Mouse (Mus musculus): ENCODE data around the gene Sbk1.
"Not testable (repeated sequence)": the region's sequence is repeated elsewhere in the genome, so short reads cannot be mapped to it uniquely, and the experiment has no call there.

The Sbk1 gene

DNA sequence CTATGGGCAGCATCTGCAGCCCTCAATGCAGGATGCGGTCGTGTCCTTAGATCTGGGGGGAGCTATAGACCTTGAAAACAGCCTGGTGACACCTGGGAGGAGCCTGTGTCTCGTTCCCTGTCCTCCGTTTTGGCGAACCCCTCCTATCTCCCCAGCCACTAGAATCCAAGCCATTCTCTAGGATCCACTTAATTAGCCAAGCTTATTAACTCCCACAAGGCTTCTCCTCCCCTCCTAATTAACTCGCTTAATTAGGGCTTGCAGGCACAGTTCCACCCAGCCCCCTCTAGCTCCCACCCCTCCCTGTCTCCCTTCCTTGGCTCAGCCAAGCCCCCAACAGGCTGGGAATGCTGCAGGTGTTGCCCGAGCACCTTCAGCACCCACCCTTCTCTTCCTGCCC is 8.5 kb upstream of the Sbk1 start:
- no peak for DNase-seq (ENCODE audit: low spot score)

DNA sequence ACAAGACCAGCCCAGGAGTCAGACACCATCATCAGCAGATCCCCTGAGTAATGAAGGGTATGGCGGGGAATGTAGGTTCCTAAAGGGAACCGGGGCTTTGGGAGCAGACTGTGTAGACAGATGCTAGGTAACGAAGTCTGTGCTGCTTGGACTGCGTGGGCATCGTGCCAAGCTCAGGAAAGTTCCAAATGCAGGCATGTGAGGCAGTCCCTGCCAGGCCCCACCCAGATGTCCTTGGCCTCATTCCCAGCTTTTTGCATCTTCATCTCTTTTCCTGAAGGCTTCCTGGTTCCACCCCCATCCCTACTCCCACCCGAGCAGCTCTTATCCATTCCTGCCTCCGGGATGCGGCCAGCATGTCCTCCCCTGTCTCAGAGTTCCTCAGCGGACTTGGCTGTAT is 6.5 kb upstream of the Sbk1 start:
- DNase-seq (ENCODE audit: low spot score): no peak

DNA sequence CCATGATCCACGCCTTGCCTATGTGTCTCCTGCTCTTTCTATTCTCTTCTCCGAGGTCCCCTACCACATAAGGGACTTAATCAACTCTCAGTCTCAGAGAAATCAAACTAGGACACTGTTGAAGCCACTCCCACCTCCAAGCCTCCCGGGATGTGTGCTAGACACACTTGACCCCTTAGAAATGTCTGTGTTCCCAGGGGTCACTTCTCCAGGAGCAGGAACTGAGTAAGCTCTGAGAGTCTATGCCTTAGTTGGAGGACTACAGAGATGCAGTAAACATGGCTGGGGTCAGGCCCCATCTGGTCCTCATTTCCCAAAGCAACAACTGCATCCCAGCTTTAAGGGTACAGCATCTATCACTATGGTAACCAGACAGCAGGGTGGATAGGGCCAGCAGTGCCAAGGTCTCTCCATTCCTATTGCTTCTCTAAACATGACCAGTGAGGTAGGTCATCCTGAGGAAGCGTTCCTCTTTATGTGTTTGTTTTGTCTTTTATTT is 6.0 kb upstream of the Sbk1 start:
- no peak for DNase-seq (ENCODE audit: low spot score)

DNA sequence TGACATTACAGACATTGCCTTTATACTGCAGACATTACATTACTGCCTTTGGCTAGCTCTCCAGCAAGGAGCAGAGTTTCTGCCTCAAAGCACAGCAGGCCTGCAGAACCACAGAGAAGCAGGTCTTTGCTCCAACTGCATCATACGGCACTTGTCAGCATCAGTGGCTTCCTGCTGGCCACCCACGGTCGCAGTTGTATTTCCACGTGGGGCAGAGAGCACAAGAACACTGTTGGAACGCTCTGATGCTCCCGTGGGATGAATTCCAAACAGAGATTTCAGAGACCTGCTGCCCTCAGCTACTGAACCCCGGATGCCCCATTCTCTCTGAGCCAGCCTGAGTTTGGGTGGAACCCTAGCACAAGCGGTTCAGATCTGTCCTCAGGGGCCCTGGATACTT is 4.8 kb upstream of the Sbk1 start:
- no peak for DNase-seq (ENCODE audit: low spot score)

DNA sequence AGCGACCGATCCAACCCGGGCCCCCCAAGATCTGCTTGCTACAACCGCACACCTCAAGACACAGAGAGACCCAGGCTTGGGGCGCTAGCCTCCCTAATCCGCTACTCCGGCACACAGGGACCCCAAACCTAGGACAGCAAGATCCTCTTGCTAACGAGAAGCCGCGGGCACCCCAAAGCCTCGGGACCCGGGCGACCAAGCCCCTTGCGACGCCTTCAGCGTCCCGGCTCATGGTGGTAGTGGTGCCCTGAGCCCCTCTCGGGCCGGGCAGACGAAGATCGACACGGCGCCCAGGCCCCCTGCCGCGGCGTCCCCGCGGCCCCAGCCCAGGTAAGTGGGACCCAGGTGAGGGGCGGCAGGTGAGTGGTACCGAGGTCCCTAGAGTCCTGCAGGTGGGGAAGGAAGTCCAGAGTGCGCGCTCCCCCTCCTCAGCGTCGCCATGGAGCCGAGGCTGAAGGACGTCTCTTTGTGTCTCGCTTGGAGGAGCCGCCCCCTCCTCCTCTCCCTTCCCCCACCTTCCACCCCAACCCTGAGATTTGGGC is 422 bp downstream of the Sbk1 start:
- no peak for DNase-seq (ENCODE audit: low spot score)

DNA sequence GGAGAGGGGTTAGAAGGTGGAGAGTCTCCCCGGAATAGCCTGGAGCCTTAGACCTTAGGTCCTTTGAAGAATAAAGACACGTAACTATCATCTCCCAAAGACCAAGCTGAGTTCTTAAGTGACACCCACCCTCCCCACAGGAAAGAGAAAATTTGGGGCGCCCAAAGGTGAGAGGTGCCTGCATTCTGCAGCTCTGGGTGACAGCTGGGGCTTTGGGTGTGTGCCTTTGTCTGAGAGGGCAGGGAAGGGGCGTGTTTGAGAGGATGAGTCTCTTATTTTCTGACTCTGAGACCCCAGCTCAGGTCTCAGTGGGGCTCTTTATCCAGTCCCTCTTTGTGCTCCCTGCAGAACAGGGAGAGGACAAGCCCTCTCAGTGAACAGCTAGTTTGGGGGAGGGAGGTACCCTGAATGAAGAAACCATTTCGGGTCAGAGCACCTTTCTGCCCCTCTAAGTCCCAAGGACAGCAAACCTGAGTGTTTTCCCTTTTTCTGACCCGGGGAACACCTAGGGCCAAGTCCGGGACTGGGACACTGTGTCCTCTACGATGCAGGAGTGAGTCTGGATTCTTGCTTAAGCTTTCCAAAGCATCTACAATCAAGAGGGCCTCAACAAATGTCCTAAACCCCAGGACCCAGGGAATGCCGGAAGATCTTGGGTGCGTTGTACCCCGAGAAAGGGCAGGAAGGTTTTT is 1.1 kb downstream of the Sbk1 start:
- no peak for DNase-seq (ENCODE audit: low spot score)

DNA sequence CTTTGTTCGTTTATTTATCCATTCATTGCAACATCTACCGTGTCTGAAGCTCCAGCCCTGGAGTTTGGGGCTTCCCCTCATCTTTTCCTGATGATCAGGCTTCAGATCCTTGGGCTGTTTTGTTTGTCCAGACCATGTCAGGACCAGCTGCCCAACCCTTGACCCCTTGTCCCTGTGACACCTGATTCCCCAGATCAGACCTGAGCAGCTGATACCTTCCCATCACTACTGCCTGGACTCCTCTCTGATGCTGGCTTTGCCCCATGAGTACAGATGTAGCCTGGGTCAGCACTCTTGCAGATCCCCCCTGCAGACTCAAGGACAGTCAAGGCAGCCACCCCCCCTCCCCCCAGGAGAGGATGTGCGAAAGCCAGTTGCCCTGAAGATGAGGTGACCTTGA is 1.7 kb downstream of the Sbk1 start:
- no peak for DNase-seq (ENCODE audit: low spot score)

DNA sequence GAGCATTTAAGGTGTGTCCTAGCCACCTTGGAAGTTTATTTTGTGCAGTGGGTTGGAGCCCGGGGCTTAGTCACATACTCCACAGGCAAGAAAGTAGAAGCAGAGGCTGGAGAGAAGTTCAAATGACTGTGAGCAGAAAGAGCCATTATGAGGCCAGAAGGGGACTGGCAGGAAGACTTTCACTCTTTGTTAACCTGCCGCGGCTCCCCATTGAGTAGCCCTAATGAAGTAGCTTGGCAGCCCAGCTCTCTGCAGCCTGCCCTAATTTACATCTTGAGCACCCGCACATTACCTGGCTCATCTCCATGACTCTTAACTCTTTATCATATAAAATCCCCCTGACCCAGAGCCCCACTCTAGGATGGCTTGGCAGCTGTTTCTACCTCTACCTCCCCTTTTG is 2.2 kb downstream of the Sbk1 start:
- DNase-seq (ENCODE audit: low spot score): no peak

DNA sequence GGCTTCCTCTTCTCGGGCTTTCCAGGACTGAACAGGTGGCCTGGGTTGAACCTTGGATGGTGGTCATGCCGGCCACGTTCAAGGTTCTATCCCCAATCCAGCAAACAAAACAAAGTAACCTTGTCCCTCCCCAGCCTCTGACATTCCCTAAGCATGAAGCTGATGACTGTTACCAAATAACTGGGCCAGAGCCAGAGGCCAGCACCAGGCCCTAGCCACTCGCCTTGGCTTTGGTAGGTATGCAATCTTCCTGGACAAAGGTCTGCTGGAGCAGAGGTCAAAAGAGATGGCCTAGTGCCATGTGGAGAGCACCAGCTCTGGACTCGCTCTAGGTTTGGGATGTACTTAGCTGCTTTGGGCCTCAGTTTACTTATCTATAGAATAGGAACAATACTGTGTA is 3.3 kb downstream of the Sbk1 start:
- no peak for DNase-seq (ENCODE audit: low spot score)

DNA sequence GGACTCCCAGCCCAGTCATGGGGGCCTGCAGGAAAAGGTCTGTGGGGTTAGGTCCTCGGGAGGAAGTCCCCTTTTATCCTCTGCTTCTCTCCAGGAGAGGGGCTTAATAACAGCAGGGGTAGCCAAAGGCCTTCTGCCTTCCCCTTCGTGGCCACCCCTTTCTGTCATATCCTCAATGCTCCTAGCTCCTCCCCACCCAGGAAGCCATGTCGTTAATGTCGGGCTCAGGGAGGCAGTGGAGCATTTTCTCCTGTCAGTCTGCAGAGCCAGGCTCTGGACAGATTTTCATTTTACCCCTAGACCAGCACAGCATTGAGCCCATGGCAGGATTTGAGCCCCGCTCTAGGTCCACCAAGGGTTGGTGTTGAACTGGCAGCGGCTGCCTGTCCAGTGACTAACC is 3.9 kb downstream of the Sbk1 start:
- no peak for DNase-seq (ENCODE audit: low spot score)

DNA sequence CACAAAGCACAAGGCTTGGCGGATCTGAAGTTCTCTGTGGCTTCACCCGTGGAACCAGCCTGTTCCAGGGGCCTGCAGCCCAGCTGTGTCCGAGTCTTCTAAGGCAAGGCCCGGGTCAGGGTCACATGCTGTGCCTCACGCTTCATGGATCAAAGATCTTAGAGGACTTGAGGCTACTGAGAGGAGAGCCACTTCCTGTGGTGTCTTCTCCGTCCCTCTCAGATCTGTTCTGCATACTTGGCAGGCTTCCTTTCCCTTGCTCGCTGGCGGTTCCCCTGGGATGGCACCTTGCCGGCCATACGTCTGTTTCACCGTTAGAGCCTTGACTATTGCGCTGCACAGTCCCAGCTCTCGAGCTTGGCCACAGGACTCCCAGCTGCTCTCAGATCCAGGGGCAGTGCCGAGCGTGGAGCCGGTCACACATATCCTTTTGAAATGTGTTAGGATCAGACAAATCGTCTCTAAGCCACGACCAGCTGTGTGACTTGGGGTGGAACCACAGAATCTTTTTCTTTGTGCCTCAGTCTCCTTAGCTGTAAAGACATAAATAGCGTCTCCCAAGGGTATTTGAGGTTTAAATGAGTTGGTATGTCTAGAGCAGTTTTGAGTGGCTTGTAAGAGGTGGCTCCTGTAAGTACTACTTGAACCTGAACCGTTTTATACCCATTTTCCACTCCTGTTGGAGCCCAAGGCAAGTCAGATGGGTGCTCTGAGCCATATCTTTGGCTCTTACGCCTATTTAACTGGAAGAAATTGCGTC is 5.3 kb downstream of the Sbk1 start:
- no peak for DNase-seq (ENCODE audit: low spot score)

DNA sequence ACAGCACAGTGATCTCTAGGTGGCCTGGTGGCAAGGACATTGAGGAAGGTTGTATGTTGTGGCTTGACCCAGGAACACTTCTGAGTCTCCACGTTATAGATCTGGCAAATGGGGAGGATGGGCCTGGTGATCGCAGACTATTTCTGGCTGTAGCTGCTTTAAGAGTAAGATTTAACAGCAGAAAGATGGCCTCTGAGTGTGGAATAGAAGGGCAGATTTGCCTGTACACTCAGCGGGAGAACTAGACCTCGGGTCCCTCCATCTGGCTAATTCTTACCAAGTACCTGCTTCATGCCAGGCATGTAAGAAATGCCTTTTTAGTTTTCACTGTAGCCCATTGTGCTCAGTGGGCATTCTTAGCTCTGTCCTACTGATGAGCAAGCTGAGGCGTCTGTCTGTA is 6.4 kb downstream of the Sbk1 start:
- no peak for DNase-seq (ENCODE audit: low spot score)

DNA sequence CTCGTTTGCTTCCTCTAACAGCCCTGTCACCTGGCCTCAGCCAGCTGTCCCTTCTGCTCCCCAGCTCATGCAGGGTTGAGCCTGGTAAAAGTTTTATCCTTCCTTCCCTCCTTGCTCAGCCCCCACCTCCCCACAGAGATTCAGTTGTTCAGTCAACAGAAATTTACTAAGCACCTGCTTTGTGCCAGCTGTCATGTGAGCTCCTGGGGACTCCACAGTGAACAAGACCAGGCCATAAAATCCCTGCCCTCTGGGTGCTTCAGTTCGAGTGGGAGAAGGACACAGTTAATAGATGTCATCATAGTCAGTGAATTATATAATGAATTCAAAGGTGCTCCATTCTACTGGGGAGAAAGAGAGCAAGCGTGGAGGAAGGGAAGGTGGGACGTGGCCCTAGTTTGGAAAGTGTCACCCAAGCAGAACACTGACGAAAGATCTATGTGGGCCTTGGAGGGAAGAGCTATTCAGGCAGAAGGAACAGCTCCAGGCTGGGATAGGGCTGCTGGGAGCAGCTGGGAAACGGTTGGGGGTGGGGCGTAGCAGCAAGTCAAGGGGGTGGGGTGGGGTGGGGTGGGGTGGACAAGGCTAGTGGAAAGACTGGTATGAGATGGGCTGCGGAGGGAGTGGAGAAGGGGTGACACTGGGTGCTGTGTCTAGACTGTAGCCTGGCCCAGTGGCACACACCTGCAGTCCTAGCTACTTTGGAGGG is 7.5 kb downstream of the Sbk1 start:
- DNase-seq (ENCODE audit: low spot score): no peak

DNA sequence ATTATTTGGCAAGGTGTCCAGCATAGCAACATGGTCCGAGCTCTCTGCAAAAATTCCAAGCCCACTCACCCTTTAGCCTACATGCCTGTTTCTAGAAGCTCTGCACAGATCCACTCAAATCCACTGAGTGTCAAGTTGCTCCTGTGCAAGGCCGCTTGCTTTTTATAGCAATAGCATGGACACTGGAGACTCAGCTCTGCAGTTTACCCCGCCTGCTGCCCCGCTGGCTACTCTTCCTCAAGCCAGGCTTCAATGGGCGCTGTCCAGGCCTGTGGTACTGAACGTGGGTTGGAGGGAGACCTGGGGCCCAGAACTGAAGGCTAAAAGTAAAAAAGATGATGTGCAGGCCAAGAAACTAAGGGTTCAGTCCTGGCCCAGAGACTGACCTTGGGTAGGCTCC is 8.3 kb downstream of the Sbk1 start:
- no peak for DNase-seq (ENCODE audit: low spot score)

DNA sequence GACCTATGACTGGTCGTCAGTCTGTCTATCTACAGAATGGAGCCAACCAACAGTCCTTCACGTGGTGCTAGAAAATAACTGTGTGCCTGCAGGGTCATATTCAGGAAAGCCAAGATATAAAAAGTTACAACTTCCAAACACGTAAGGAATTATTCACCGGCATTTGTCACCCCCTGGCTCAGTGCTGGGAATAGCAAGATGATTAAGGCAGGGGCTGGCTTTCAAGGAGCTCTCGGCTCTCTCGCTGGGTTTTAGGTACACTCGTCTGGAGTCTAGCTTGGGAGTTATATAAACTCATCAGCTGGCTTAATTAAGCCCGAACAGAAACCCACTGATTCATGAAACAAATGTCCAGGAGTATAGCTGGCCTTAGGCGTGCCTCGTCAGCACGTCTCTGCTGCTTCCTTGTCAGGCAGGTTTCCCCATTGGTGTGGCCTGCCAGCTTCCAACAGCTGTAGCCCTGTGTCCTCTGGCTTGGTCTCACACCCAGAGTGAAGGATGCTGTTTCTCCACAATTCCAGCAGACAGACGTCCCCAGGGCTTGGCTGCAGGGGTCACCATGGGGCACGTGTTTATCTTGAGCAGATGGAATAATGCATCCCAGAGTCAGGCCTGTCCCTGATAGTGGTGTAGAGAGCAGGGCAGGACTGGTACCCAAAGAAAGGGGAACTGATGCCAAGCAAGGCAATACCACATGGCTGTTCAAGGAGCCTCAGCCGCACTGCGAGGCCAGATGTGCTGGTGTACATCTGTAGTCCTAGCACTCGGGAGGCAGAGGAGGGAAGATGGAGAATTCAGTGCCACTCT is 9.7 kb downstream of the Sbk1 start:
- DNase-seq (ENCODE audit: low spot score): no peak

DNA sequence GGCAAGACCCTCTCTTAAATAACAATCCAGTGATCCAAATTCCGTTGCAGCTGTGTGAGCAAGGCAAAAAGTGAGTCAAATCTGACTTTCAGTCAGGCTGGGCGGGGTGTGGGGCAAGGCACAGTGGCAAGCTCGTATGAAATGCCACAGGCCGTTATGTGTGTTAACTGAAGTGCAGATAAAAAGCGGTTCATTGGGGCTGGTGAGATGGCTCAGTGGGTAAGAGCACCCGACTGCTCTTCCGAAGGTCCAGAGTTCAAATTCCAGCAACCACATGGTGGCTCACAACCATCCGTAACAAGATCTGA is 10.2 kb downstream of the Sbk1 start:
- DNase-seq (ENCODE audit: low spot score): not testable (repeated sequence)

DNA sequence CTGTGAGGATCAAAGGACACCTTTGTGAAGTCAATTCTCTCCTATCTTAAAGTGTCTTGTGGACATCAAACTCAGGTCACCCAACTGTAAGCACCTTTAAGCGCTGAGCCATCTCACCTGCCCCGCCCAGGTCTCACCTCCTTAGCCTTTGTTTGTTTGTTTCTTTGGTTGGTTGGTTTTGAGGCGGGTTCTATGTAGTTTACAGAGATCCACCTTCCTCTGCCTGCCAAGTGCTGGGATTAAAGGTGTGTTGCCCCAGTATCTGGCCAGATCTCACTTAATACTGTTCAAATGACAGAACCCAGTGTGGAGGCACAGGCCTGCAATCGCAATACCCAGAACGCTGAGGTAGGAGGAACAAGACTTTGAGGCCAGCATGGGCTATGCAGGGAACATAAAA is 11.6 kb downstream of the Sbk1 start:
- no peak for DNase-seq (ENCODE audit: low spot score)

DNA sequence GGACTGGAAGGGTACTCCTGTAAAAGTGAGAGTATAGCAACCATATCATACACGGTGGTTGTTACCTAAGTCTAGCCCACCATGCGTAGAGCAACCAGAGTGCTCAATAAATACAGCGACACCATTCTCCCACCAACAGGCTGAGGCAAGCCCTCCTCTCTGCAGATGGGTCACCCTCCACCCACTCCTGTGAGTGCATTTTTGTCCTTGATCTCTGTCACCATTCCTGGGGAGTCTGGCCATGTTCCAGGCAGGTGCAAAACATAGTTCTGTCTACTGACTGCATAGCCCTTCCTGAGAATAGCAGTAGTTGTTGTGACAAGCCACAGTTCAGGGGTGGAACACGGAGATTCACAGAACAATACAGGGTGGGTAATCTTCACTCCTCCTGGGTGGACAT is 12.0 kb downstream of the Sbk1 start:
- no peak for DNase-seq (ENCODE audit: low spot score)

DNA sequence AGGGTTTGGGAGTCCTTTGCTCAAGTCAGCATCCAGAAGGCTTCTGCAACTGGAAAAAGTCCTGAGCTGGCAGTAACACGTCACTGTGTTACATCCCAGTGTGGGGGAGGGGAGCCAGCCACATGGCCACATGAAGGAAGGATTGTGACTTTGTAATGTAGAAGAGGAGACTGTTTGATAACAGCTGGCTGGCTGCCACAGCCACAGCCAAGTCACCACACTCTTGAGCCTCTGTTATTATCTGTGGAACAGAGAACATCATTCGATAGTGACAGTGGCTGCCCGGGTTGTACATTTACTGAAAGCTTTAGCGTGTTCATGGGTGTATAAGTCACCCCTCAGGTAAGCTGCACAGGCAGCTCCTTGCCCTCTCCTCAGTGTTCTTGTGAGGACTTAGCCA is 12.4 kb downstream of the Sbk1 start:
- DNase-seq (ENCODE audit: low spot score): no peak

DNA sequence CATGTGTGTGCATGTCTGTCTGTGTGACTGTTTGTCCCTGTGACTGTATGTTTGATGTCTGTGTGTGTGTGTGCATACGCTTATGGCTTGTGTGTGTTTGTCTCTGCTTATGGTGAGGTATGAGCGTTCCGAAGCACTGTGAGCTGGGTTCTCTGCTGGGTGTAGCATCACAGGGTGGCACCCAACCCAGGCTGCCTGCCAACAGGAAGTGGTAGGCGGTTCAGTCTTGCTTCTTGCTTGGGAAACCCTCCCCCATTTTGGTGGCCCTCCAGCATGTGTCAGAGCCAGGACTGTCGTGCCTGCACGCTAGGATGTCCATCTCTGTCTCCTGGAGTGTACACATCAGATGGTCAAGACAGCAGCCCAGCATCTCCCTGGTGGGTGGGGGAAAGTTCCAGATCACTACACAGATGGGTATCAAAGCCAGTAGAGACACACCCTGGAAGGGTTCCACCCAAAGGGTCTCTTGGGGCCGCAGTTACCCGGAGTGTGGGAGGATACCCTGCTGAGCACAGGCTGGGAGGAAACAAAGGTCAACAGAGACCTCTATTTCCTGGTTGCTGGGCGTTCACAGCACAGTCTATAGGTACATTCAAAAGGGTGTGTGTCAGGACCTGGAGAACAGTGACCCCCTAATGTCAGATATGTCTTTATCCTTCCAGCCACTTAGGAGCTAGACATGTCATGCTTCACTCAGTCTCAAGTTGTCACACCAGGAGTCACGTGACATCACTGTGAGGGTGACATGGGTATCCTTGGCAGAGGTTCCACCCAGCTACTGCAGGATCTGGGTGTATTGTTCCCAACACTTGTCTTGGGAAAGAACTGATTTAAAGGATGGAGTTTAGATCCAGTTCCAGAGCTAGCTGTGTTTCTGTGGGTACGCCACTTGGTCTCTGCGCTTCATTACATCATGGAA is 13.1 kb downstream of the Sbk1 start:
- no peak for DNase-seq (ENCODE audit: low spot score)

DNA sequence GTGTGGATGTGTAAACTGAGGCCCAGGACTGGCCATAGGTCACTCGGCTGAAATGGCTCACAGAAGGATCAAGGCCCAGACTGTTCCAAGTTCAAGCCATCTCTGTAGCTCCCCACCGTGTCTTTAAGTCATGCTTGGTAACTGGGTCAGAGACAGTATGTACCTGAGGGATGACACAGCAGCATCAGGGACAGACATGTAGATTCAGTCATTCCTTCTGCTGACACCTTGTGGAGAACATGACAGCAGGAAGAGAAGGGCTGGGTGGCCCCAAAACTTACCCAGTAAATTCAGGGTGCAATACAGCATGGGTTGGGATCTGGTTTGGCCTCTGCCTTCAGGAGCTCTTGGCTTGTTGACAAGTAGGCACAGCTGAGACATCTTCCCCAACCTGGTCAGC is 13.9 kb downstream of the Sbk1 start:
- DNase-seq (ENCODE audit: low spot score): no peak
